Mouse (Mus musculus): ENCODE measurements at regions not wholly inside any gene's neighbourhood (a gene's known extent, or its start where the extent isn't known, plus 50 kb on each side); places are given as distances from the start of the nearest gene placed in this dataset.

DNA sequence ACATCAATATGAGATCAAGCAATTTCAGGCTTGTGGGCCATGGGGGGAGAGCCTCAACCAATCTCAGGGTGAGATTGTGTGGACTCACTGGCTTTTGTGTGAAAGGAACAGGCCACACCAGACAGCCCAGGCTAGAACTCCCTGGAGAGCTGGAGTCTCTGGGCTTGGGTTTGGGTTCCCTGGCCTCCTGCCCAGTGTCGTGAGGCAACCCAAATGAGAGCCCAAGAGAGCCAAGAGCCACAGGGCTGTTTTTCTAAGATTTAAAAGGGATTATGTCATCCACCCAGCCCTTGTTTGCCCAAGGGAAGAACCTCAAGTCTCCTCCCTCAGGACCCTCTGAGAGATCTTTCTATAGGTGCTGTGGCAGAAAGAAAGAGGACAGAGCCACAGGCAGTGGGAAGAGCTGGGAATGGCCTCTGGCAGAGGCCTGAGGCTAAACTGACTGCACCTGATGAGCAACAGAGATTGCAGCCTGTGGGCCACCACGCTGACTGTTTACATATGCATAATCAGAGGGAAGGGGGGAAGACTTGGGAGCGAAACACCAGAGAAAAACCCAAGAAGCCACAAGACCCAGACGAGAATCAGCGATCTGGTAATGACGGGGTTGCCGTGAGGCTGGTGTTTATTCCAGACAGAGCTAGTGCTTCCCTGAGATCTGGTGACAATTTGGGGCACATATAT is 92.1 kb downstream of the Bcl2l11 start:
- no peak for DNase-seq (ENCODE audit: low spot score in 2 of 2)

DNA sequence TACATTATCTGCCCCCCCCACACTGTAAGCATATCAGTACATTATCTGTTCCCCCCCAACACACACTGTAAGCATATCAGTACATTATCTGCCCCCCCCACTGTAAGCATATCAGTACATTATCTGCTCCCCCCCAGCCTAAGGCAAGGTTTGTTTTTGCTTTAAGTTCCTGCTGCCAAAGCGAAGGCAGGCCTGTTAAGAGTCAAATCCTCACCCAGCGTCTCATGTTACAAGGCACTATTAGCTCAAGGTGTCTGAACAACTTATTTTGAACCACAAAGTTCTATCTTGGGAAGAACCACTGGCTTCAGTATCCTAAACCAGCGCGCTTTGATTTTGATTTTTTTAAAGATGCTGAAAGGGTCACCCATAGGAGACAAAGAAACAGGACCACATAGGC is 93.1 kb downstream of the Bcl2l11 start:
- DNase-seq (ENCODE audit: low spot score in 2 of 2): no peak

DNA sequence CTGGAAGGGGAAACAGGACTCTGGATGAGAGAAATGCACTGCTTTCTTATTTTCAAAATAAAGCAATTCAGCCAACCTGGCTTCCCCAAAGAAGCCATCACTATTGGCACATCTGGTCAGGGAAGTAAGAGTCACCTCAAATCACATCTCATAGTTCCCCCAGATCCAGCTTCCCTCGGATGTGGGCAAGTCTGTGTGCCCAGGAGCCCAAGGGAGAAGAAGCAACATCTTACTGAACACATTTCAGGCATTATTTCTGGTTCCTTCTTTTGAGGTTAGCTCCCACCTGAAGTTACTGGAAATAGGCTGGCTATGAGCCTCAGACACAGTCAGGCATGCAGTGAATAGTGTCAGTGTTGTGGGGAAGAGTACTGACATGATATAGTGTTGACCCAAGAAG is 95.2 kb downstream of the Bcl2l11 start:
- DNase-seq (ENCODE audit: low spot score in 2 of 2): no peak

DNA sequence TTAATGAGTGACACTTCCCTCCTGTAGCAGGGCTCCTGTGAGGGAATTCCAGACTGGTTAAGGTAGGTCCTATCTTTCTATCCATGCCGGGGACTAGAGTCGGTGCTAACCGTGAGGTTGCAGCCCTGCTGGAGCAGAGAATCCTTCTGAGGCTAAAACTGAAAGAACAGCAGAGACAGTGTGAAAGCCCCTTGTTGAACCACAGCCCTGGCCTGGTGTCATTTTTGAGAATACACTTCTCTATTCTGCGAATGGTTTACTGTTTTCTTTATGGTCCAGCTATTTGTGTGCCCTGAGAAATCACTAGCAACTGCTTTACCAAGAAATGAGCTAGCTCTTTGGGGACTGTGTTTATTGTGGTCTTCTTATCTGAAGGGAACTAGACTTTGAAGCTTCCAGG is 95.8 kb downstream of the Bcl2l11 start:
- no peak for DNase-seq (ENCODE audit: low spot score in 2 of 2)

DNA sequence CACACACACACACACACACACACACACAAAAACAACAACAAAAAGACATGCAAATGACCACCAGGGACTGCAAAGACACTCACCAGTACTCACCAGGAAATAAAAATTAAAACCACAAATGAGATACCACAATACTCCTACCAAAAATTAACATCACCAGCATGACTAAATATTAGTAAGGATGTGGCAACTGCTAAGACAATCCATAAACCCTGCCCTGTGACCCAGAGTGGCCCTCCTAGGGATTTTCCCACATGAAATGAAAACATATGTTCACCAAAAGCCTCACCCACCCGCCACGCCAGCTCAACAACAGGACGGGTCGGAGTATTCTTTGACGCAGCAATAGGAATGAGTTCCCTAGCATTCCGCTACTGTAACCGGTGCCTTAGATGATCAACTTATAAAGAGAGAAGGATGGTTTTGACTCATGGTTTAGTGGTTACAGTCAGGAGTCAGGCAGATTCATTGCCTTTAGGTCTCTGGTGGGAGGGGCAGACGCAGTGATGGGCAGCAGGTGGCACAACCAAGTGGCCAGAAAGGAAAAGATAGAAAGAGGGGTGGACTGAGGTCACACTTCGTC is 100.7 kb downstream of the Bcl2l11 start:
- no peak for DNase-seq (ENCODE audit: low spot score in 2 of 2)

DNA sequence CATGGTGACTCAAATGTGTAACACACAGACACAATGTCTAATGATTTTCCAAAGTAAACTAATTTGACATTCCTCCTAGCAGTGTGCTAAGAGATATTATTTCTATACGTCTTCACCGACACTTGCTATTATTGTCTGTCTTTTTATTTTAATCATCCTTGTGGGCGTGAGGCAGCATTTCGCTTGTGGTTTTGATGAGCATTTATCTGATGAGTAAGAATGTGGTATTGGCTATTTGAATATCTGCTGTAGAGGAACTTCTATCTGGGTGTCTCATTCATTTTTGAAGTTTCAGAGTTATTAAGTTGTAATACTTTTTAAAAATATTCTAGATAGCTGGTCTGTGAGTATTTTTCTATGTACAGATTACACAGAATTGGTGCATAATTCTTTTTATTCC is 103.9 kb downstream of the Bcl2l11 start:
- no peak for DNase-seq (ENCODE audit: low spot score in 2 of 2)

DNA sequence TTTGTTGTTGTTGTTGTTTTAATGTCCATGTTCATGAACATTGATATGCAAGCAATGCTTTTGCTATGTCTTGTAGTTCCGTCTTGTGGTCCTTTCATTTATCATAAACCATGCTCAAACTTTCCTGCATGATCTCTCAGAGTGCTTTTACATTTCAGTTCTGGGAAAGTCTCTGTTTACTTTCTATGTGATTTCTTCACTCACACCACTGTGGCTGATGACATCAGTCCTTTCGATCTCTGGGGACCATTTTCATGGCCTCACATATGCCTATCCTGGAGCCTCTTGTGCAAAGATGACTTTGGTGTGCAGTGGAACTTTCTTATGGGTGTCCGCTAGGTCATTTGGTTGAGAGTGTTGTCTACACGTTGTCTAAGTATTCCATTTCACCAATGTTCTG is 105.1 kb downstream of the Bcl2l11 start:
- DNase-seq (ENCODE audit: low spot score in 2 of 2): no peak

DNA sequence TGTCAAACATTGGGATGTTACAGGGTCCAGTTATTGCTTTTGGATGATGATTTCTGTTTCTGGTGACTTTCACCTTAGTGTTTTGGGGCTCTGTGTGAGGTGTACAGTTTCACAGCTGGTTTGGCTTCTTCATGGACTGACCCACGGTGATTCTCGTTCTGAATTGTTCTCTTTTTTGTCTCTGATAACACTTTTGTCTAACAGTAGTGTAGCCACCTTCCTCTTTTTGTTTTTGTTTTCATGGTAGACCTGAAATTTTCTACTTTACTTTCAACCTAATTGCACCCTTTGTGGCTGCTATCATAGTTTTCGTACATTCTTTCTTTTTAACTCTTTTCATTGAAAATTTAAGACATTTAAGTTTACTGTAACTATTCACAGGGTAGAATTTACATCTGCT is 105.5 kb downstream of the Bcl2l11 start:
- no peak for DNase-seq (ENCODE audit: low spot score in 2 of 2)

DNA sequence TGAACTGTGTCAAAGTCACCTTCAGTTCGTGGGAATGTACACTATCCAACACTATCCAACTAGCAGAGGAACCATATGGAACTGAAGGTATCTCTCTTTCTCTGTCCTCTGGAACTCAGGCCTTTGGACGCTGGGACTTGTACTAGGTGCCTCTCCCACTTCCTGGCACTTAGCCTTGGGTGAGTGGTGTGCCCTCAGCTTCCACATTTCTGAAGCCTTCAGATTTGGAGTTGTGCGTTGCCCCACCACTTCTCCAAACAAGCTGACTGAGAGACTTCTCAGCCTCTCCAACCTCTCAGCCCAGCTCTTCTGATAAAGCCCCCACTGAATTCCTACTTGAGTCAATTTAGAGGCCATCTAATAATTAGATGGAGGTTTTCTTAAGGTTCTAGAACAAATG is 106.2 kb downstream of the Bcl2l11 start:
- DNase-seq (ENCODE audit: low spot score in 2 of 2): no peak

DNA sequence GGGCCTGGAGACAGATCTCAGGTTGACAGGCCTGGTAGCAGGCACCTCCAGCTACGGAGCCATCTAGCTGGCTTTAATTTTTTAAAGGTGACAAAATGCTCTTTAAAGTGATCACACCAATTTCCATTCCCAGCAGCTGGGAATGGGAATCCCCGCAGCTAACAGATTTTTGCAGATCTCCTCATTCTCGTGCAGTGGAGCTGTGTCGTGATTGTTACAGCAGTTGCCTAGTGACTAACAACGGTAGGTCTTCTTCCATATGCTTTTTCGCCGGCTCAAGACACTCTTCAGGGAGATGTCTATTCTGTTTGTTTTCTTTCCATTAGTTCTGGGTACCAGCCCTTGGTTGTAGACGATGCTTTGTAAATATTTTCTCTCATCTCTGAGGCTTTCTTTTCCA is 109.3 kb downstream of the Bcl2l11 start:
- DNase-seq (ENCODE audit: low spot score in 2 of 2): peak in 1 of 2 experiments; percentile 6

DNA sequence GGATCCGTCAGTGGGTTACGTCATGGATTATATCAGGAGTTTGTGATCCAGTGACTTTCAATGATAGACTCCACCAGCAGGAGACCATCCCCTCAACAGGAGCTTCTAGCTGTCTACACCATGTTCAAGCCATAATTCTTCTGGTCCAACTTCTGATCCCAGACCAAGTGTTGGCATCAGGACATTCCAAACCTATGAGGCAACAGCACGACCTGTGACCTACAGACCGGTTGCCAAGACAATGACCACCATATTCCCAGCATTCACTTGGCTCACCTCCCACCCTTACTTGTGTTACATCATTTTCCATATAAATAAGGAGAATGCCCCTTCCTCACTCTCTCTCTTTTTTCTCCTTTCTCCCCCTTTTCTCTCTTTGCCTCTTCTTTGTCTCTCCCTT is 113.6 kb downstream of the Bcl2l11 start:
- DNase-seq (ENCODE audit: low spot score in 2 of 2): no peak

DNA sequence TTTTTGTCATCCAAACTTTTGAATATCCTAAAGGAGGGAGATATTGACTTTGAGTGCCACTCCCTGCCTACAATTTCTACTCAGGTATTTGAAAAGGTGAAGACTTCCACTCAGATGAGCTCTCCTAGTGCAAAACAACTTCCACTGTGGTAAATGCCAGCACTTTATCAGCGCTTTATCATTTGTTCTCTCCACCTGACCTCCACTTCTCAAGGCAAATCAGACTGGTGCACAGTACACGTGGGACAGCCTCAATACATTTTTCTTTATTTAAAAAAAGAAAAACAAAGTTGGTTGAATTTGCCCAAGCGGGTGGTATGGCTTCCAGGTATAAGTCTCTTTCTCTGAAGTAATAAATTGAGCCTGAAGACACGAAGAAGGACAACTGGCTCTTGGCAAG is 114.2 kb downstream of the Bcl2l11 start:
- no peak for DNase-seq (ENCODE audit: low spot score in 2 of 2)

DNA sequence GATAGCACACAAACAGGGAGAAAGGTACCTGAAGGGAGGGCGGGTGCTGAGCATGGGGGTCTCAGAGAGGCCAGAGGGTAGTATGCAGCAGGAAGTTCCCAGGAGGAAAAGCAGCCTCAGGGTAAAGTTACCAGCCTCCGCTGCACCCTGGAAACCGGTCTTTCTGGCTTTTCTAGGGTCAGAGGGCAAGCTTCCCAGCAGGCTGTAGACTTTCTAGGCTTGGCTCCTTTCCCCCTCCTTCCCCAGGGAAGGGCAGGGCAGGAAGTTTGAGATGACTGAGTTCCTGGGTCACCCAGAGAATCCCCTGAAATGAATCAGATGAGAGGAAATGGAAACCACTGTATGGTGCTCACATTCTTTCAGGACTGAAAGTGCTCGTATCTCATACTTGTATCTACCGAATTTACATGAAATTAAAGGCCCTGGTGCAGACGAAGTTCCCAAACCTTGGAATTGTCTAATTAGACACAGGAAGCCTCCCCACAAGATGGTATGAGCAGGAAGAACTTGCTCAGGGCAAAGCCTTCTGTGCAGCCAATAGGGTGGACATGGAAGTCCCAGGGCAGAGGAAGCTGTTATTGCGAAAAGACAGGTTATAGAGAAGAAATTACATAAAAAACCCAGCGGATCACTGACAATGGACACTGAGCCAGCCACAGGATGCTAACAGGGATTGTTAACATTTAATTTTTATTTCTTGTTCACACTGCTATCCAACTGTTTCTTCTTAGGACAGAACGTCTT is 114.9 kb downstream of the Bcl2l11 start:
- DNase-seq (ENCODE audit: low spot score in 2 of 2): no peak

DNA sequence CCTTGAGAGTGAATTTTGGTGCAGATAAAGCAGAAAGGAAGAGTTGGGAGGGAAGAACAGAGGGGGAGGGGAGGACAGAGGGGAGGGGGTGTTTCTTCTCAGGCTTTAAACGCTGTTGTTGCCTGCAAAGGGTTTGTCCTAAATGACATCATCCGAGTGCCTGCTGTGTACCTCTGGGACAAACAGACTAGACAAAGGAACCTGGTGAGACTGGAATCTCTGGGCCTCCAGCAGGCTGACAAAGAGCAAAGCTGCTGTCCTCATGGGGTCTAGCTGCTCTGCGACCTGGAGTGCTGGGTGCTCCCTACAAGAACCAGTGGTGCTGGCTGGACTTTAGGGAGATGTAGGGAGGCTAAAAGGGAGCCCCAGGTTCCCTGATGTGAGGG is 115.4 kb downstream of the Bcl2l11 start:
- DNase-seq (ENCODE audit: low spot score in 2 of 2): no peak

DNA sequence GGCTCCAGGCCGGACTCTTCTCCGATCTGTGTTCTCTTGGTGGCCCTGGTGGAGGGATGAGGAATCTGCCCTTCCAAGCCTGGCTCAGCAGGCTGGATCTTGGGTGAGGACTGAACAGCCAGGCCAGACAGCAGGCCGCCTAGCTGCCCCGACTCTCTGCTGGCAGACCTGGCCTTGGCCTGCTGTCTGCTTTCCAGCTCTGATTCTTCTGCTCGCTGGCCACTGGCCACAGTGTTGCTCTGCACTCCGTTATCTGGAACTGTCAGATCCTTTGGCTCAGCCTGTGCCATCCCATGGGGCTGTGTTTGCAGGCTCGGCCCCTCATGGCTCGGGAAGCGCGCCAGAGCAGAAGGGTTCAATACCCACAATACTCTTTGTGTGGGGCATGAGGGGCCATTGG is 119.7 kb downstream of the Bcl2l11 start:
- DNase-seq (ENCODE audit: low spot score in 2 of 2): peak; percentile 33 to 38

DNA sequence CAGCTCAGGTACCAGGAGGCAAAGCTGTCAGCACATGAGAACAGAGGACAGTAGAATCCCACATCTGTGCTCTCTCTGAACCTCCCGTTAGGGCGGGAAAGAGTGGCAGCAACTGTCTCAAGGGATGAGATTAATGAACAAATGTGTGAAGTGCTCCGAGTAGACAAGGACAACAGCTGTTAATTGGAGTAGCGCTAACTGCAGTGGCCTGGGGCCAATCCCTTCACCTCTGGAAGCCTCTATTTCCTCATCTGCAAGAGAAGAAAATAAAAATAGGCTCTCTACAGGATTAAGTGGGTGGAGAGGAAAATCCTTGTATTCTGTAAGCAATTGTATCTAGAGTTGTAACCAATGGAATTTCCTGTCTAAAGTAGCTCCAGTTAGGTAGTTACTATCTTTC is 122.1 kb downstream of the Bcl2l11 start:
- no peak for DNase-seq (ENCODE audit: low spot score in 2 of 2)

DNA sequence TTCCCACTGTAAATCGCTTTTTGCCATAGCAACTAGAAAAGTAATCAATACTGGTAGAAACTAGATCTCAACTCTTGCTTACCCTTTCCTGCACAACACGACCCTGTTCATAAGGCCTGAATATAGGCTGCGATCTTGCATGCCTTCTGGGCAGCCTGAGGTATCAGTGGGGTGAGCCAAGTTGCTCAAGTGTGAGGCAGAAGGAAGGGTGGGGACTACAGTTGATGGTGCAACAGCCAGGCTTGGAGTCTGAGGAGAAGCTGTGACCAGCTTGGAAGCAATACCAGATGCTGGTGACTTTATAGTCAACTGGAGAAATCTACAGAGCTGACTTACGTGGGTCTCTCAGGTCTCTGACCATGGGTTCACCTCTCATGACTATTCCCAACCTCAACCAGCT is 123.3 kb downstream of the Bcl2l11 start:
- no peak for DNase-seq (ENCODE audit: low spot score in 2 of 2)

DNA sequence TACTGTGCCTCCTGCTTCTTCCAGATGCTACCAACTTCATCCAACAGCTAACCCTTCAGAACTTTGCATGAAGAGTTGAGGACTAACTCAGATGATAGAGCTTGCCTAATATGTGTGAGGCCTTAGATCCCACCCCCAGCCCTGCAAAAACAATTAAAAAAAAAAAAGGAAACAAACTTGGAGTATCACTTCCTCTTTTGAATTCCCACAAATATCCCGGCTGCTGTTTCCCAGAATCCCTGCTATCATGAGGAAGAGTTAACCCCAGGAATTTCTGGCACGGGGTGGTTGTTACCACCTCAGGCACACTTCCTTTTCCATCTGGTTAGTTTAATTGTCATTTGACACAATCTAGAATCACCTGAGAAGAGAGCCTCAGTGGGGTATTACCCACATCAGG is 123.8 kb downstream of the Bcl2l11 start:
- no peak for DNase-seq (ENCODE audit: low spot score in 2 of 2)

DNA sequence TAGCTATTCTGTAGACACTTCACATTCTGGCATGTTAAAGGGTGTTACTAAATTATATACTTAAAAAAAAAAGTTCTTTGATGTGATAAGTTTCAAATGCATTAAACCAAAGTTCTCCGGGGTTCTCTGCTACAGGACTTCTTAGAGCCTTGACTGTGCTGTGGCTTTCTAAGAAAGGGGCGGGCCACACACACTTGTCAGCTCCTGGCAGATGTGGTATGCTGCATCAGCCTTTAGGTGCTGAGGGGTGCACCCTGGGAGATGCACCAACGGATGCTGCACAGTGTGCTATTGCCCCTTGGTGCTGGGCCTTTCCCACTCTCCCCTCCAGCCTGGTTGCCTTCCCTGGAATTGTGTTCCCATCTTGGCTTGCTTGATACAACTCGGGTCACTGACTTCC is 125.0 kb downstream of the Bcl2l11 start:
- no peak for DNase-seq (ENCODE audit: low spot score in 2 of 2)

DNA sequence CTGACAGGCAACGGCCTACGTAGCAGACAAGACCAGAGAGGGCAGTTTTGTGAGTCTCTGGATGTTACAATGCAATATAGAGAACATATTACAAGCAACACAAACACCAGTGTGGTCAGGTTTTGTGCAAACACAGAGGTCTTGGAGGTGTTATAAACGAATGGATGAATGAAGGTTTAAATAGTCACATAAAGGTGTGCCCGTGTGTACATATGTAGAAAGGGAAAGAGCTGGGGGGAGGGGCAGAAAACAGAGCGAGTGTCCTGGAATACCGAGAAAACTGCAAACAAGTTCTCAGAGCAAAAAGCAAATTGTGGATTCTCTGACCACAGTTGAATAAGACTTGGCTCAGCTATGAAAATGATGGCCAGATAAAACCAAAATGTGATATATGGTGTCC is 130.8 kb downstream of the Bcl2l11 start:
- no peak for DNase-seq (ENCODE audit: low spot score in 2 of 2)

DNA sequence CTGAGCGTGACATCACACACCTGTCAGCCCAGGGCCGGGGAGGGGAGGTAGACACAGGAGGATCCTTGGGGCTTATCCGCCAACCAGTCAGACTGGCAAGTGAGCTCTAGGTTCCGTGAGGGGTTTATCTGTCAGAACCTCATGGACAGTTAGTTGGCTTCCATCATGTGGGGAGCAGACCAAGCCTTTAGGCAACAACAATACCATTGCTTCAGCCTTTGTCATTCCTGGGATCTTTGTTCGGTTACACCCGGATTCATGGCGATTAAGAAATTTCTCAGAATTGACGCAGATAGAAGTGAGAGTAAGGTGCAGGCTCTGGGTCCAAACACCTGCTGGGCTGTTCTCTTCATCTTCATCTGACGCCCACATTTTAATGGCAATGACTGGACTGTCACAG is 131.4 kb downstream of the Bcl2l11 start:
- DNase-seq (ENCODE audit: low spot score in 2 of 2): no peak

DNA sequence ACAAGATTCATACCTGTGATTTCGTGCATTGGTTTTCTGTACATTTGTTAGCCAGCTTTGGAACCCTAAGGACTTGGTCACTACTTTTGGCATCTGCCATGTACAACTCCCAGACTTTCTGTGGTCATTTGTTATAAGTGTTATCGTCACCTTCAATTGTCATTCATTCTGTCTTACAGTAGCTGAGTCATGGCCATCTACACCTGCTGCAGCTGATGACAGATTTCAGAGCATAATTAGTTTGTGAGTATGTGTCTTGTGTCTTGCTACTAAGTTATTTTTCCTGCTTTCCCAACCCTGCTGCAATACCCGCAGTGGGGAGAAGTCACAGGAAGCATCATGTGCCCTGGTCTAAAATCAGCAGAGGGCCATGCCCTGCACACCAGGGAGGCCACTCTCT is 138.0 kb downstream of the Bcl2l11 start:
- DNase-seq (ENCODE audit: low spot score in 2 of 2): no peak

Data from layer of hippocampus, adult 8-10 months (tissue).